ENCODE assay signal across 8 mouse cellular contexts in the genomic region with DNA sequence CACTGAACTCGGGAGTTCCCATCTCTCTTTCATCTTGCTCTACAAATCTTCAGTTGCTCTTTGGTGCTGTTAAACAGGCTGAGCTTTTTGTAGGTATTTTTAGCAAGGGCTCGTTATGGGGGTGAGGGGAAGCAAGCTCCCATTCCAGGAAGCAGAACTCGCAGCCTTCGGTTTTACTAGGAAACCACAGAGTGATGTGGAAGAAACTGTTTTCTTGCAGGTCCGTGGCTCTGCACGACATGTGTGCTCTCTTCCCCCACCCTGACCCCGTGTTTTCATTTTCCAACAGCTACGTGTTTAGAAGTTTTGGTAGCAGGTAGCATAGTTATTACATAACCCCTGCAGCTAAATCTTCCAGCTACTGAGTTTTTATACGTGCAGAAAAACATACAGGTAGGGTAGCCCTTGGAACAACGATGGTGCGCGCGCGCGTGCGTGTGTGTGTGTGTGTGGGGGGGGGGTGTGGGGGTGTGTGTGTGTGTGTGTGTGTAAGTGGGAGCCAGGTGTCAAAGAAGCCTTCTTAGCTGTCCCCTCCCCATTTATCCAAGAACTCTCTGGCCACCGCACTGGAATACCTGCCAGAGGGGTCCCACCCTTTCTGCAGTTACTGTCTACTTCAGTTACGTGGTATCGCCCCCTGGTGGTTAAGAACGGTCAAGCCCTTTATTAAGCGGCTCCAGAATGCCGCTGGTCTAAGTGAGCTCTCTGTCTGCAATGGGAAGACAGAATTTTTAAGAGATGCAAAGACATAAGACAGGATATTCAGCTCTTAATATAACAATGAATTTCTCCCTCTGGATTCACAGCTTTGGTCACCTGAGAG. TPM values are rescaled to one million over a fixed set of nuclear protein-coding genes. Genes with fewer than 3 reads are reported as not detected.
A peak's percentile ranks its signal among the peaks of the same experiment; 100 is the strongest.
DNase-seq lines count a peak whose midpoint lies in the region; ATAC-seq and TF ChIP-seq lines count a peak whose summit lies in the region.
"Had no signal": no experiment of that assay in that cellular context is flagged by ENCODE, and none has a peak within 500 bp of the region (broad histone marks: within the 10 kb centered on the region; RNA-seq: fewer than 3 reads in every experiment).

No protein-coding gene starts in this region.

- no peak overlapping the region for H3K27ac ChIP-seq in embryonic facial prominence, embryonic 15.5 days (replicated peaks)
- H3K27ac ChIP-seq in heart, postnatal 0 days (ENCODE audit: low read depth) = no peak overlapping the region
- H3K27ac ChIP-seq in lung, embryonic 16.5 days (ENCODE audit: low read length) = no peak overlapping the region
- H3K27ac ChIP-seq: midbrain, embryonic 12.5 days had no signal

- H3K9ac ChIP-seq in embryonic facial prominence, embryonic 15.5 days = no peak overlapping the region
- H3K9ac ChIP-seq in heart, postnatal 0 days (replicated peaks; ENCODE audit: low read depth, low read length) = no peak overlapping the region
- no peak overlapping the region for H3K9ac ChIP-seq in lung, embryonic 16.5 days (ENCODE audit: low read length)
- H3K9ac ChIP-seq: midbrain, embryonic 12.5 days had no signal

- H3K4me2 ChIP-seq in embryonic facial prominence, embryonic 15.5 days (replicated peaks) = peak overlapping the region; percentile 38
- H3K4me2 ChIP-seq in heart, postnatal 0 days (ENCODE audit: low read depth, low read length) = peak overlapping the region; percentile 54
- H3K4me2 ChIP-seq in lung, embryonic 16.5 days (ENCODE audit: low read depth, low read length) = no peak overlapping the region
- H3K4me2 ChIP-seq: midbrain, embryonic 12.5 days had no signal

- TF ChIP-seq CTCF in G1E (IDR thresholded peaks at IDR 0.05; ENCODE audit: low read depth, low read length) = peak; percentile 58
- TF ChIP-seq CTCF in heart, postnatal 0 days (IDR thresholded peaks at IDR 0.05; ENCODE audit: low read depth) = peak; percentile 76

- no peaks in the 10 kb centered on the region for H3K36me3 ChIP-seq in G1E (replicated peaks)
- H3K36me3 ChIP-seq in embryonic facial prominence, embryonic 15.5 days = no peaks in the 10 kb centered on the region
- no peaks in the 10 kb centered on the region for H3K36me3 ChIP-seq in heart, postnatal 0 days (replicated peaks; ENCODE audit: control insufficient read depth, insufficient read depth, low read length)
- no peaks in the 10 kb centered on the region for H3K36me3 ChIP-seq in lung, embryonic 16.5 days (ENCODE audit: control insufficient read depth, insufficient read depth, low read length)
- H3K36me3 ChIP-seq: midbrain, embryonic 12.5 days had no signal

- H3K27me3 ChIP-seq in G1E (ENCODE audit: insufficient read depth, low read length) = peaks cover 6% of the 10 kb centered on the region
- no peaks in the 10 kb centered on the region for H3K27me3 ChIP-seq in embryonic facial prominence, embryonic 15.5 days
- H3K27me3 ChIP-seq in heart, postnatal 0 days (ENCODE audit: control insufficient read depth, insufficient read depth, low read length) = no peaks in the 10 kb centered on the region
- peaks cover 2% of the 10 kb centered on the region; the same call in 1 of the 2 replicates for H3K27me3 ChIP-seq in lung, embryonic 16.5 days (ENCODE audit: control insufficient read depth, insufficient read depth, low read depth, low read length)

- peak; percentile 72 for ATAC-seq in G1E (ENCODE audit: extremely low read depth, insufficient number of reproducible peaks, low FRiP score, poor library complexity, severe bottlenecking)
- ATAC-seq in embryonic facial prominence, embryonic 15.5 days (ENCODE audit: insufficient number of reproducible peaks, low FRiP score, low TSS enrichment, low read depth) = 0 out of 2 replicates have a peak, but pooled peaks have one; percentile 67
- ATAC-seq in heart, postnatal 0 days (ENCODE audit: insufficient read depth, low read depth) = peak; percentile 77
- peak; percentile 68; the same call in 1 of the 2 replicates for ATAC-seq in lung, embryonic 16.5 days (ENCODE audit: low read depth)

- H3K4me3 ChIP-seq in G1E (ENCODE audit: low read depth, low read length) = peak overlapping the region; percentile 69
- H3K4me3 ChIP-seq in embryonic facial prominence, embryonic 15.5 days (replicated peaks) = peak overlapping the region; percentile 19; the same call in 1 of the 2 replicates
- peak overlapping the region; percentile 24 for H3K4me3 ChIP-seq in heart, postnatal 0 days (ENCODE audit: low read depth, low read length)
- H3K4me3 ChIP-seq in lung, embryonic 16.5 days (ENCODE audit: low read length) = no peak overlapping the region
- H3K4me3 ChIP-seq: midbrain, embryonic 12.5 days had no signal

- TF ChIP-seq EP300 in heart, postnatal 0 days (IDR thresholded peaks at IDR 0.05; ENCODE audit: low read depth) = no peak

- no peaks in the 10 kb centered on the region for H3K9me3 ChIP-seq in G1E (replicated peaks)
- H3K9me3 ChIP-seq in embryonic facial prominence, embryonic 15.5 days (replicated peaks) = no peaks in the 10 kb centered on the region
- no peaks in the 10 kb centered on the region for H3K9me3 ChIP-seq in heart, postnatal 0 days (replicated peaks; ENCODE audit: control insufficient read depth, low read length)
- H3K9me3 ChIP-seq in lung, embryonic 16.5 days (ENCODE audit: control insufficient read depth, low read length) = no peaks in the 10 kb centered on the region
- H3K9me3 ChIP-seq: midbrain, embryonic 12.5 days had no signal

- peaks cover 57% of the 10 kb centered on the region for H3K4me1 ChIP-seq in G1E (ENCODE audit: insufficient read depth, low read depth, low read length)
- H3K4me1 ChIP-seq in embryonic facial prominence, embryonic 15.5 days = peaks cover 19% of the 10 kb centered on the region
- peaks cover 15% of the 10 kb centered on the region for H3K4me1 ChIP-seq in heart, postnatal 0 days (ENCODE audit: control insufficient read depth, insufficient read depth)
- H3K4me1 ChIP-seq in lung, embryonic 16.5 days (replicated peaks; ENCODE audit: control insufficient read depth, insufficient read depth, low read length) = peaks cover 3% of the 10 kb centered on the region; the same call in 1 of the 2 replicates

- WGBS in embryonic facial prominence, embryonic 15.5 days = 34% methylated on average over 22 of the region's 22 CpGs
- 29% methylated on average over 22 of the region's 22 CpGs for WGBS in heart, postnatal 0 days
- WGBS in lung, embryonic 16.5 days = 40% methylated on average over 22 of the region's 22 CpGs

- peak; percentile 67 for DNase-seq in G1E (ENCODE audit: low spot score)
- DNase-seq in adrenal gland, postnatal 14 days = peak; percentile 80
- peak; percentile 85 for DNase-seq in heart, postnatal 0 days (ENCODE audit: low spot score)
- peak; percentile 81 to 84 for DNase-seq in kidney, postnatal 4 days
- peak; percentile 86 for DNase-seq in retina, postnatal 1 day

RNA-seq across cellular contexts. Expression of a gene that starts 15.5 kb away (rescaled TPM):
- total RNA-seq in G1E (2014; fragmentation: Nextera tagmentation) = 161 and 189 TPM in 2 replicates
- 177 and 198 TPM in 2 replicates for total RNA-seq in G1E (2017)
- 503 and 573 TPM in 2 replicates for polyA plus RNA-seq in G1E (2012)
- total RNA-seq in adrenal gland, postnatal 14 days (2021) = 126 and 140 TPM in 2 replicates
- polyA plus RNA-seq in embryonic facial prominence, embryonic 15.5 days (2015; fragmentation: Nextera tagmentation; extraction: Ambion mirVana) = 275 and 292 TPM in 2 replicates
- 45.0 and 93.1 TPM in 2 replicates for total RNA-seq in heart, postnatal 0 days (2014; rRNA removed; ENCODE audit: low replicate concordance)
- polyA plus RNA-seq in heart, postnatal 0 days (2015; fragmentation: Nextera tagmentation; extraction: Ambion mirVana) = 61.7 and 62.0 TPM in 2 replicates
- polyA plus RNA-seq in lung, embryonic 16.5 days (2015; fragmentation: Nextera tagmentation; extraction: Ambion mirVana) = 247 and 266 TPM in 2 replicates

RNA-seq across cellular contexts. Expression of a gene that starts 27.1 kb away (rescaled TPM):
- total RNA-seq in G1E (2014; fragmentation: Nextera tagmentation) (not detected in 2 replicates), G1E (2017) (0.06 and 0.16 TPM in 2 replicates)
- polyA plus RNA-seq in G1E (2012) = not detected in 2 replicates
- 1.1 and 2.4 TPM in 2 replicates for total RNA-seq in adrenal gland, postnatal 14 days (2021)
- polyA plus RNA-seq in embryonic facial prominence, embryonic 15.5 days (2015; fragmentation: Nextera tagmentation; extraction: Ambion mirVana) = 3.4 and 3.7 TPM in 2 replicates
- total RNA-seq in heart, postnatal 0 days (2014; rRNA removed; ENCODE audit: low replicate concordance) = not detected in 2 replicates
- 0.71 and 0.88 TPM in 2 replicates for polyA plus RNA-seq in heart, postnatal 0 days (2015; fragmentation: Nextera tagmentation; extraction: Ambion mirVana)
- polyA plus RNA-seq in lung, embryonic 16.5 days (2015; fragmentation: Nextera tagmentation; extraction: Ambion mirVana) = 4.0 and 4.8 TPM in 2 replicates
